Mouse (Mus musculus) liver, embryonic 15.5 days (tissue): Measurements from ENCODE around the gene Elof1. TPM values are rescaled to one million over a fixed set of nuclear protein-coding genes. Genes with fewer than 3 reads are reported as not detected.

Source experiments
- ATAC-seq: fragments of 200-750 bp; cut with Nextera tagmentation; 2 replicates; pipeline ENCODE4 v1.8.0; 2017; ENCODE audit warnings: moderate number of reproducible peaks, mild to moderate bottlenecking, moderate library complexity; ENCODE audit not compliant: insufficient read depth
- H3K27ac ChIP-seq: fragments of 300-500 bp; sonication (generic); replicated peaks from 2 replicates; pipeline ENCODE4 v1.5.1; 2015; ENCODE audit warnings: mild to moderate bottlenecking, inconsistent platforms
- H3K27me3 ChIP-seq: fragments of 300-500 bp; sonication (generic); 2 replicates; pipeline ENCODE4 v1.6.1; 2015; ENCODE audit warnings: mild to moderate bottlenecking, inconsistent platforms
- H3K36me3 ChIP-seq: fragments of 300-500 bp; sonication (generic); replicated peaks from 2 replicates; pipeline ENCODE4 v1.6.1; 2015; ENCODE audit warnings: moderate library complexity, mild to moderate bottlenecking, inconsistent platforms
- H3K4me1 ChIP-seq: fragments of 300-500 bp; sonication (generic); replicated peaks from 2 replicates; pipeline ENCODE4 v1.6.1; 2015; ENCODE audit warnings: inconsistent platforms
- H3K4me2 ChIP-seq: fragments of 300-500 bp; sonication (generic); 2 replicates; pipeline ENCODE4 v1.6.1; 2015; ENCODE audit warnings: moderate library complexity, mild to moderate bottlenecking, inconsistent platforms
- H3K4me3 ChIP-seq: fragments of 300-500 bp; sonication (generic); replicated peaks from 2 replicates; pipeline ENCODE4 v1.5.1; 2015; ENCODE audit warnings: mild to moderate bottlenecking, inconsistent platforms
- H3K9ac ChIP-seq: fragments of 300-500 bp; sonication (generic); 2 replicates; pipeline ENCODE4 v1.6.1; 2015; ENCODE audit warnings: moderate library complexity, mild to moderate bottlenecking, inconsistent platforms
- H3K9me3 ChIP-seq: fragments of 300-500 bp; sonication (generic); replicated peaks from 2 replicates; pipeline ENCODE4 v1.6.1; 2016; ENCODE audit warnings: inconsistent platforms
- WGBS: fragments of 180-500 bp; shearing (Covaris S2); methylation state at CpG from one replicate; pipeline ENCODE4 v1.1.7; 2015; ENCODE audit warnings: mixed read lengths; ENCODE audit not compliant: insufficient replicate concordance; 5-methylcytosine and 5-hydroxymethylcytosine counted together
- microRNA-seq: library from miRNA; unstranded; fragments of <30 nt; microRNA quantifications from one replicate; pipeline ENCODE4, GENCODE M21; 2016
- polyA plus RNA-seq: library from polyadenylated mRNA; unstranded; fragments of >200 nt; fragmentation: Nextera tagmentation; extraction: Ambion mirVana; gene quantifications from 2 replicates; pipeline ENCODE4 v1.2.1, GENCODE M21; 2015

The Elof1 gene
- polyA plus RNA-seq, 1 experiment from 2014 or later = 88.8 TPM

DNA sequence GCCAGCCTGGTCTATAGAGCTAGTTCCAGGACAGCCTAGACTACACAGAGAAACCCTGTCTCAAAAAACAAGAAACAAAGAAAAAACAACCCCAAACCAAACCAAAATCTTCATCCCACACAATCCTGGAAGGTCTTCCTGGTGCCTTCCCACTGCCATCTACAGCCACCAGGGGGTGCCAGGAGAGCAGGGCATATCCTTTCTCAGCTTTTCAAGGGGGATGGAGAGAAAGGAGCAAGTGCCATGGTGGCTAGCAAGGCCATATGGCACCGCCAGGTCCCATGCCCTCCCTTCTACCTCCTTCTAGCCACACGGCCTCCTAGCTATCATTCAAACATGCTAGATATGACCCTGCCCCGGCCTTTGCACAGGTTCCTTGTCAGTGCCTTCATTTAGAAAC is 50.5 kb downstream of the Elof1 start:
- ATAC-seq = no peak
- H3K27me3 ChIP-seq = no peaks in the 10 kb centered on the region
- no peak overlapping the region for H3K4me2 ChIP-seq
- H3K9ac ChIP-seq = no peak overlapping the region
- H3K4me1 ChIP-seq = peaks cover 18% of the 10 kb centered on the region
- WGBS = 56% methylated on average over 3 of the region's 3 CpGs
- H3K27ac ChIP-seq = no peak overlapping the region
- no peak overlapping the region for H3K4me3 ChIP-seq
- peaks cover 56% of the 10 kb centered on the region for H3K36me3 ChIP-seq
- H3K9me3 ChIP-seq = no peaks in the 10 kb centered on the region

DNA sequence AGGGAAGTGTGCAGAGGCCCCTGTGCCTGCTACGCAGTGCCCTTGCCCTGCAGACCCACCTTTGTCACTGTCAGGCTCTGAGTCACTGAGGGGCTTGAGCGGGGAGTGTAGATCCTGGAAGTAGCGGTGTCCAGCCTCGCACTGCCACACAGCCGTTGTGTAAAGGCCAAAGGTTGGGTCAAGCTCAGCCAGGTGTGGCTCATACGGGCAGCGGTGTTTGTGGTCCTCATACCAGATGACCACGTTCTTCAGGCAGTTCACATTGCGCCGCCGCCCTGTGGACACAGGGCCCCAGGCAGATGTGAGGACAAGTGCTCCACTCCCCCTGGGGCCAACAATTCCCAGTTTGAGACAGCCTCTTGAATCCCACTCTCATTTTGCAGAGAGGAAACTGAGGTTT is 51.3 kb downstream of the Elof1 start:
- Histone ChIP-seq H3K9me3 (no peaks in the 10 kb centered on the region), H3K9ac (no peak overlapping the region), H3K4me2 (0 out of 2 replicates have a peak overlapping the region, but pooled peaks have one; percentile 10), H3K36me3 (peaks cover 63% of the 10 kb centered on the region), H3K4me1 (peaks cover 17% of the 10 kb centered on the region), H3K4me3 (no peak overlapping the region), H3K27me3 (no peaks in the 10 kb centered on the region), H3K27ac (peak overlapping the region; percentile 8; the same call in 1 of the 2 replicates)
- ATAC-seq = peak; percentile 13; the same call in 1 of the 2 replicates
- WGBS = 69% methylated on average over 11 of the region's 11 CpGs

DNA sequence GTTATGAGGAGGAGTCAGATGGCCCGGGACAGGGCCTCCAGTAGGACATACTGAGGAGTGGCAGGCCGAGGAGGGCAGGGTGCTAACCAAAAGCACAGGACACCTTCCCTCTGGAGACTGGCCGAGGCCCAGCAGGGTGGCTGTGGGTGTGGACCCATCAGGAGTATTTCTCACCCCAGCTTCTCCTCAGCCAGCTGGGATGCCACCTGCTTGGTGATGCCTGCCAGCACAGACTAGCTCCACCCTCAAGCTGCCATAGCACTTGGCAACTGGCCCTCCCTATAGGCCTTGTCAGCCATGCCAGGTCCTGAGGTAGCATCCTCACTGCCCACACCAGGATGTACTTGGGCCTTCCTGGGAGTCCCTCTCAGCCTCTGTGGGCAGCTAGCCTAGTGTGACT is 52.6 kb downstream of the Elof1 start:
- Histone ChIP-seq H3K9me3 (no peaks in the 10 kb centered on the region), H3K9ac (no peak overlapping the region), H3K4me2 (no peak overlapping the region), H3K4me3 (no peak overlapping the region), H3K36me3 (peaks cover 70% of the 10 kb centered on the region), H3K4me1 (peaks cover 4% of the 10 kb centered on the region), H3K27ac (no peak overlapping the region), H3K27me3 (no peaks in the 10 kb centered on the region)
- no peak for ATAC-seq
- 81% methylated on average over 3 of the region's 3 CpGs for WGBS

Small RNA genes within 50 kb of the gene (microRNA-seq; reads per million reads assigned to microRNA genes)
- not detected for gene Mir7084

Other genes starting within 250 kb of the Elof1 start
- gene Rab3d, start 199.0 kb downstream of the Elof1 start, polyA plus RNA-seq = 12.0 and 13.1 TPM in 2 replicates
- gene Ccdc159, start 189.7 kb downstream of the Elof1 start, polyA plus RNA-seq = 0.99 and 1.5 TPM in 2 replicates
- gene Tmem205, start 189.6 kb downstream of the Elof1 start, polyA plus RNA-seq = 137 and 160 TPM in 2 replicates
- 1.2 and 1.5 TPM in 2 replicates for gene Plppr2, start 180.1 kb downstream of the Elof1 start, polyA plus RNA-seq
- 2.2 and 2.5 TPM in 2 replicates for gene Swsap1, start 161.4 kb downstream of the Elof1 start, polyA plus RNA-seq
- 124 and 142 TPM in 2 replicates for gene Epor, start 153.7 kb downstream of the Elof1 start, polyA plus RNA-seq
- gene Rgl3, start 127.7 kb downstream of the Elof1 start, polyA plus RNA-seq = 0.10 and 0.13 TPM in 2 replicates
- gene Ccdc151, start 114.5 kb downstream of the Elof1 start, polyA plus RNA-seq = not detected in 2 replicates
- gene Prkcsh, start 114.4 kb downstream of the Elof1 start, polyA plus RNA-seq = 50.6 and 57.5 TPM in 2 replicates
- 0.02 and 0.05 TPM in 2 replicates for gene Elavl3, start 65.1 kb downstream of the Elof1 start, polyA plus RNA-seq
- not detected in 2 replicates for gene Gm49318, start 45.9 kb downstream of the Elof1 start, polyA plus RNA-seq
- gene Zfp653, start 45.8 kb downstream of the Elof1 start, polyA plus RNA-seq = 4.9 and 6.6 TPM in 2 replicates
- 21.9 and 26.2 TPM in 2 replicates for gene Ecsit, start 31.7 kb downstream of the Elof1 start, polyA plus RNA-seq
- 0.96 and 1.4 TPM in 2 replicates for gene Cnn1, start 18.0 kb downstream of the Elof1 start, polyA plus RNA-seq
- gene Acp5, start 18.5 kb upstream of the Elof1 start, polyA plus RNA-seq = 221 and 246 TPM in 2 replicates
- gene Pigyl, start 39.7 kb upstream of the Elof1 start, polyA plus RNA-seq = 29.4 and 35.6 TPM in 2 replicates
- gene Zfp872, start 70.9 kb upstream of the Elof1 start, polyA plus RNA-seq = 0.02 and 0.03 TPM in 2 replicates
- gene Zfp809, start 108.5 kb upstream of the Elof1 start, polyA plus RNA-seq = 6.8 and 7.4 TPM in 2 replicates
- 1.2 and 1.4 TPM in 2 replicates for gene Zfp599, start 142.7 kb upstream of the Elof1 start, polyA plus RNA-seq
- gene Zfp810, start 190.5 kb upstream of the Elof1 start, polyA plus RNA-seq = 2.5 and 2.7 TPM in 2 replicates